Mouse (Mus musculus) liver, adult 2 months (tissue): ENCODE measurements around the gene Osmr. TPM values are rescaled to one million over a fixed set of nuclear protein-coding genes. Genes with fewer than 3 reads are reported as not detected.

Experiments
- DNase-seq: peaks from one replicate; pipeline ENCODE4 v3.0.0-alpha.2; 2011; ENCODE audit warnings: low read depth, low spot score; ENCODE audit errors: extremely low read depth
- H3K27ac ChIP-seq: fragments of 200-500 bp; replicated peaks from 2 replicates; pipeline ENCODE4 v1.5.1; 2012; ENCODE audit warnings: low read depth, mild to moderate bottlenecking, control low read depth, inconsistent platforms, low read length; ENCODE audit not compliant: insufficient read depth
- H3K27me3 ChIP-seq: fragments of 200-500 bp; 2 replicates; pipeline ENCODE4 v1.6.1; 2012; ENCODE audit warnings: mild to moderate bottlenecking, moderate library complexity, low read length, inconsistent platforms; ENCODE audit not compliant: control insufficient read depth, insufficient read depth
- H3K36me3 ChIP-seq: fragments of 200-500 bp; 2 replicates; pipeline ENCODE4 v1.6.1; 2012; ENCODE audit warnings: low read length, inconsistent platforms; ENCODE audit not compliant: control insufficient read depth, insufficient read depth
- H3K4me1 ChIP-seq: fragments of 200-500 bp; 2 replicates; pipeline ENCODE4 v1.6.1; 2011; ENCODE audit warnings: low read length; ENCODE audit not compliant: control insufficient read depth, insufficient read depth
- H3K4me3 ChIP-seq: fragments of 200-500 bp; 2 replicates; pipeline ENCODE4 v1.5.1; 2011; ENCODE audit warnings: low read depth, mild to moderate bottlenecking, control low read depth, low read length, moderate library complexity; ENCODE audit not compliant: insufficient read depth
- H3K79me2 ChIP-seq: fragments of 200-500 bp; 2 replicates; pipeline ENCODE4 v1.6.1; 2012; ENCODE audit warnings: inconsistent platforms, mild to moderate bottlenecking, low read length, moderate library complexity; ENCODE audit not compliant: control insufficient read depth, insufficient read depth
- H3K9ac ChIP-seq: fragments of 200-500 bp; 2 replicates; pipeline ENCODE4 v1.6.1; 2012; ENCODE audit warnings: low read depth, mild to moderate bottlenecking, control low read depth, inconsistent platforms, low read length
- CTCF ChIP-seq: fragments of 200-500 bp; IDR thresholded peaks from 2 replicates; pipeline ENCODE4 v1.5.1; 2011; ENCODE audit warnings: low read depth, low read length, control low read depth
- POLR2A ChIP-seq: fragments of 200-500 bp; IDR thresholded peaks from 2 replicates; pipeline ENCODE4 v1.6.1; 2011; ENCODE audit warnings: low read length, control low read depth; ENCODE audit not compliant: insufficient read depth; ENCODE audit errors: extremely low read depth
- WGBS: fragments of 180-500 bp; shearing (Covaris S2); methylation state at CpG from one replicate; pipeline ENCODE4 v1.1.7; 2018; 5-methylcytosine and 5-hydroxymethylcytosine counted together
- polyA plus RNA-seq: library from polyadenylated mRNA; depleted of rRNA; stranded (reverse); fragments of >200 nt; gene quantifications from 2 replicates; pipeline ENCODE4 v1.2.3, GENCODE M21; 2012; rRNA removed
- total RNA-seq: library from RNA; depleted of rRNA; stranded (reverse); fragments of >200 nt; gene quantifications from 2 replicates; pipeline ENCODE4 v1.2.3, GENCODE M21; 2014; rRNA removed

Osmr gene
- total RNA-seq = 4.8 and 6.4 TPM in 2 replicates
- polyA plus RNA-seq = 0.41 and 0.69 TPM in 2 replicates

DNA sequence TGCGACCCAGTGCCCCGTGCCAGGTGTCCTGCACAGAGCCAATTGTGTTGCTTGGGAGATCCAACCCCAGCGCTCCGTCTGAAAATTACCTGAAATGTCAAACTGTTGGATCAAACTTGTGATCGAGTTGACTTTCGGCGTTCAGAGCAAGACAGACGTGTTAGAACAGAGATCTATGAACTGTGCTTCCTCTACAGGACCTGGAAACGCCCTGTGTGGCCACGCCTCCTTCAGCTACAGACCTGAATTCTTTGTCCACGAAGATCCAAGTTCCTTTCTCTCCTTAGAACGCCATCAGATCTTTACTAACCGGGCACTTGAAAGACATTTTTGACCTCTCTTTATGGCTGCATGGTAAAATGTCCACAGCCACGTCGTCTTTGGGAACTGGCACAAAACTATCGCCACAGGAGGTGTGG lies at the start of gene Osmr:
TSS of gene Osmr (minus strand) at position 369 of the 419 bp plus-strand sequence.
- DNase-seq = no peak
- Histone ChIP-seq H3K9ac (peak within 1 kb of the TSS; percentile 68), H3K79me2 (no peaks in the 10 kb centered on the region), H3K27ac (peak within 1 kb of the TSS; percentile 59), H3K4me1 (peaks cover 4% of the 10 kb centered on the region; the same call in 1 of the 2 replicates), H3K36me3 (no peaks in the 10 kb centered on the region), H3K27me3 (0 out of 2 replicates have a peak, but pooled peaks cover 6% of the 10 kb centered on the region), H3K4me3 (peak within 1 kb of the TSS; percentile 72)
- 10% methylated on average over 16 of the region's 16 CpGs for WGBS
- TF ChIP-seq CTCF (no peak), POLR2A (no peak)

DNA sequence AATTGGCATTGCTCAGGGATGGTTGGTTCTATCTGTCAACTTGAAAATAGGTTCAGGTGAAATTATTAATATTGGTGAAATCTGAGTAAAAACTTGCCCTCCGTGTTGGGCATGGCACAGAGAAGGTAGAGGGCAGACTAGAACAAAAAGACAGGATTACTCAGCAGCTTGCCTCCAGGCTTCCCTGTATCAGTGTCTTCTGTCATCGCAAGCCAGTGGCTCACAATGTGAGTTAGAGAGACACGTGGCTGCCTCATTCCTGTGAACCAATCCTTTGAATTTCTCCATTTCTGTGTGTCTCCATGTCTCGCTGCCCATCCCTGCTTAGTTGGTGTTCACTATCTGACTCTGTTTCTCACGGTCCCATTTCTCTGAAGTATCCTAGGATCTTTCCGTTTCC lies 44.6 kb upstream of the Osmr start:
- H3K27ac ChIP-seq = no peak overlapping the region
- no peaks in the 10 kb centered on the region for H3K36me3 ChIP-seq
- 88% methylated on average over 6 of the region's 6 CpGs for WGBS
- no peak for DNase-seq
- no peaks in the 10 kb centered on the region for H3K27me3 ChIP-seq
- no peak for TF ChIP-seq CTCF
- no peak for TF ChIP-seq POLR2A
- H3K79me2 ChIP-seq = no peaks in the 10 kb centered on the region
- no peak overlapping the region for H3K4me3 ChIP-seq
- no peaks in the 10 kb centered on the region for H3K4me1 ChIP-seq
- no peak overlapping the region for H3K9ac ChIP-seq

DNA sequence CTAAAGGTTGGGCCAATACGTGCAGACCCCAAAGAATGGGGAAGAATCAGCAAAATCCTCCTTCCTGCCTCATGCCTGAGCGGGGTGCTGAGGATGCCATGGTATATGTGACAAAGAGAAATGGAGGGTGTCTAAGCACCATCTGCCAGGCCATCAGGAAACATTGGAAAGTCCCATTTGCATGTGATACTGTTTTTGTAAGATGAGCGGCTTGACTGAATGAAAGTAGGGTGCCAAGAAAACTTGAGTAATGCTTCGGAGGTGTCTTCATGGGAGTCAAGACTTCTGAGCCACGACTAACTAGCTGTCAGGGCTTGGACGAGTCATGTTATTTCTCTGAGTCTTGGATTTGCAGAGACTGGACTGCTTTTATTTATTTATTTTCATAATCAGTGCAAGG lies 39.4 kb upstream of the Osmr start:
- DNase-seq = peak; percentile 9
- Histone ChIP-seq H3K9ac (no peak overlapping the region), H3K27me3 (no peaks in the 10 kb centered on the region), H3K36me3 (no peaks in the 10 kb centered on the region), H3K4me3 (no peak overlapping the region), H3K27ac (0 out of 2 replicates have a peak overlapping the region, but pooled peaks have one; percentile 12), H3K79me2 (no peaks in the 10 kb centered on the region), H3K4me1 (no peaks in the 10 kb centered on the region)
- TF ChIP-seq CTCF = no peak
- TF ChIP-seq POLR2A = no peak
- 90% methylated on average over 6 of the region's 6 CpGs for WGBS

DNA sequence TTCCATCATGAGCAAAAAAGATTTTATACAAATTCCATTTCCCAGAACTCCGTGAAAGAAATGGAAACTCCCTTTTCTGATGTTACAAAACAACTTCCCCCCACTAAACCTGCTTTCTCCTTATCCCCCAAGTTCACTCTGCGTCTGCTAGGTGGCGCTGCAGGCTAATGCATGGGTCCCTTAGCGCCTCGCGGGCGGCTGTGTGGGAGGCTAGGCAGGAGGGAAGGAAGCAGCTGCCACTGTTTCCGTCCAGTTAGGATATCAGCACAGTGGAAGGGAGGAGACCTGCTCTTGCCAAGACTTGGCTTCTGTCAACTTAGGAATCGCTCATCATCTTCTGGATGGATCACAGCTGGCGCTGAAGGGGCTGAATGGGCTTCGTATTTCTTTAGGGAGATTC lies 34.9 kb upstream of the Osmr start:
- Histone ChIP-seq H3K4me1 (no peaks in the 10 kb centered on the region), H3K9ac (no peak overlapping the region), H3K36me3 (no peaks in the 10 kb centered on the region), H3K4me3 (no peak overlapping the region), H3K27ac (no peak overlapping the region), H3K27me3 (no peaks in the 10 kb centered on the region), H3K79me2 (no peaks in the 10 kb centered on the region)
- DNase-seq = peak; percentile 54
- no peak for TF ChIP-seq POLR2A
- TF ChIP-seq CTCF = peak; percentile 97
- 11% methylated on average over 11 of the region's 11 CpGs for WGBS

DNA sequence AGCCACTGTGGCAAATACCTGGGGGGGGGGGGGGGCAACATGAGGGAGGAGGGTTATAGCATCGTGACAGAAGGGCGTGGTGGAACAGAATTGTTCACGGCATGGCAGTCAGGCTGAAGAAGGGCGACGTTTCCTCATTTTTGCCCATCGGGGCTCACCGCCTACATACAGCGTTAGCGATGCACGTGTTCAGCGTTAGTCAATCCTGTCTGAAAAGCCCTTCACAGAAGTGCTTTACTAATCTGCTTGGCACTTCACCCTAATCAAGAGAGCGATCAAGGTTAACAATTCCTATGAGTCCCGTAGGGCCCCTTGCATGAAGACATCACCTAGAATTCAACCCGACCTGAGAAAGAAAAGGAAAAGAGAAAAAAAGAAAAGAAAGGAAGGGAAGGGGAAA lies 34.3 kb upstream of the Osmr start:
- H3K4me3 ChIP-seq = no peak overlapping the region
- no peaks in the 10 kb centered on the region for H3K79me2 ChIP-seq
- H3K4me1 ChIP-seq = no peaks in the 10 kb centered on the region
- no peak for DNase-seq
- H3K27ac ChIP-seq = no peak overlapping the region
- WGBS = 55% methylated on average over 14 of the region's 14 CpGs
- no peaks in the 10 kb centered on the region for H3K36me3 ChIP-seq
- H3K27me3 ChIP-seq = no peaks in the 10 kb centered on the region
- TF ChIP-seq CTCF (no peak), POLR2A (no peak)
- no peak overlapping the region for H3K9ac ChIP-seq

DNA sequence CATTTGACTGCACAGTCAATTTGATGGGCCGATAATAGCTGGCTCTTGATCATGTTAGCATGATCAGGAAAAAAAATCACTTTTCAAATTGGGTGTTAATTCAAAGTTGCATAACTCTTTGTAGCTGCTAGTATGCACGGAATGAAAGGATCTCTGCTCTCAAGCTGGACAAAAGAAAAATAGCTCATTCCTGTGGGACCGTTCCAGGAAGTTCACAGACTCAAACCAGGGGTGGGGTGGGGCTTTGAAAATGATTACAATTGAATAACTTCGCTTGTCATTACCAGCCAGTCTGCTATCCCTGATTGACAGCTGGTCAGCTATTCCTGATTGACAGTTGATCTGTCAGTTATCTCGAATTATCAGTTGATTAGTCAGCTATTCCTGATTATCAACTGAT lies 33.8 kb upstream of the Osmr start:
- no peaks in the 10 kb centered on the region for H3K79me2 ChIP-seq
- no peak overlapping the region for H3K9ac ChIP-seq
- TF ChIP-seq CTCF (no peak), POLR2A (no peak)
- no peak for DNase-seq
- no peaks in the 10 kb centered on the region for H3K27me3 ChIP-seq
- no peaks in the 10 kb centered on the region for H3K36me3 ChIP-seq
- 56% methylated on average over 5 of the region's 5 CpGs for WGBS
- no peaks in the 10 kb centered on the region for H3K4me1 ChIP-seq
- H3K4me3 ChIP-seq = no peak overlapping the region
- H3K27ac ChIP-seq = no peak overlapping the region
